Mouse (Mus musculus): ENCODE data around the gene Tapbp. TPM values are rescaled to one million over a fixed set of nuclear protein-coding genes. Genes with fewer than 3 reads are reported as not detected.
"Not testable (repeated sequence)": the region's sequence is repeated elsewhere in the genome, so short reads cannot be mapped to it uniquely, and the experiment has no call there.

Gene Tapbp
- total RNA-seq, 2 experiments from 2014 or later, result 178 to 181 TPM

DNA sequence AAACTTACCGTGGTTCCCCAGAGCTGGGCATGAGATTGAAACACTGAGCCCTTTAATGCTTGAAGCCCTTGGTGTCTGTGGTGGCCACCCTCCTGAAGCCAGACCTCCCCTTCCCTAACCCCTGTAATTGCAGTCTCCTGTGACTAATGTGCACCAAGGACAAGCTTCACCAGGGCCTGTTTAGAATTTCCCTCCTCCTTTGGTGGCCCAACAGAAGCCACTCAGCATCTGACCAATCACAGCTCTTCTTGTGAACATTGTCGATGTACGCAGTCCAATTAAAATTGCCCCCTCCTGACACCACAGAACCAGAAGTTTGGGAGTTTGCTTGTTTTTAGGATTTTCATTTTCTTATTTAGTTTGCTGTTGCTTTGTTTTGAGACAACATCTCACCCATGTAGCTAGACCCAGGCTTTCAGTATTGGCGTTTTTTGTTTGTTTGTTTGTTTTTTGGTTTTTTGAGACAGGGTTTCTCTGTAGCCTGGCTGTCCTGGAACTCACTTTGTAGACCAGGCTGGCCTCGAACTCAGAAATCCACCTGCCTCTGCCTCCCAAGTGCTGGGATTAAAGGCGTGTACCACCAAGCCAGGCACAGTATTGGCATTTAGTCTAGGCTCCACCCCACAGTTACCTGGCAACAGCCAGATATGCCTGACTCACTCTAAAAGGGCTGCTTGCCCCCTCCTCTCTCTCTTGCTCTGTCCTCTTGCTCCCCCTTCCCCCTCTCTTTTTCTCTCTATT lies 11.6 kb upstream of the Tapbp start:
- DNase-seq, result not testable (repeated sequence)

DNA sequence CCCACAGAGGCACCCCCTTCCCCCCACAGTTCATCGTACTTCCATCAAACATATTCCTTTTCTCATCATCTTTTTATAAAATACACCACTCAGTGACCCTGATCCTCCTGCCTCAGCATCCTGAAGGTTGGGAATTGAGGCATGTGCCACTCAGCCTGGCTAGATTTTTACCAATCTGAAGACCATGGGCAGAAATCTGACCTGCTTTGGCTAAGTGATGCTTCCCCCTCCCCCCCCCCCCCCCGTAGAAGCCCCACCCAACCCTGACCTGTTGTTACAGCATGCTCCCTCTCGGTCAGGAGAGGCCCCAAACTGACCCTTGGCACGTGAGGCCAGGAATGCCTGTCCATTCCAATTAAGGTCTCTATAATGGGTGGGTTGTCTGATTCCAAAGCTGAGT lies 10.9 kb upstream of the Tapbp start, which contains the start of gene Platr17:
TSS of gene Platr17 (plus strand) at position 301 of the 400 bp plus-strand sequence.
- DNase-seq, result not testable (repeated sequence)

DNA sequence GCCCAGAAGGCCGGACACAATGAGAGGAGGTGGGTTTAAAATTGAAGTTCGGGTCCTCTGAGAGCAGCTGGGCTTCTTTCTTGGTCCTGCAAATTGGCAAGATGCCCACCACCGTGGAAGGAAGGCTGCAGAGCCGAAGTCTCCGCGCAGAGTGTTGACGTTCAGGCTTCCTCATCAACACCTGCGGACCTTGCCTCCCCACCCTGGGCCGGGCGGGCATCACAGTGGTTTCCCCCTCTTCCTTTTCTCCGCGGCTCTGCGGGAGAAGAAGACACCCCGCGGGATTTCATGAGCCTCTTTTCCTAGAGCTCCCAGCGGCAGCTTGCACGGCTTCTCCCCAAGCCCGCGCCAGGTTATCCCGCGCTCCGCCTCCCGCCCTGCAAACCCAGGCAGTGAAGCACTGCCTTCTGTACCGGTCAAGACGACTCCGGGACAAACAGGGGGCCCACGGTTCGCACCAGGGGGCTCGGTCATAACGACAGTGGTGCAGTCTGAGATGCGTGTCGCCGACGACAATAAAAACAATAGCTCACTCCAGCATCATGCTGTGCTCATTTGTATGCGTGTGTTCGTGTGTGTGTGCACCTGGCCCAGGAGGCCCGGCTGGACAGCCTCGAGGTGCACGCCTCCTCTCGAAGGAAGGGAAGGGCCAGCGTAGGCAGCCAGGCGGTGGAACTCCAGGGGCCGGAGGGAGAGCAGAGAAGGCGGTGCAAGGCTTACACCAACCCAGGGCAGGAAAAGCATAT lies 7.2 kb upstream of the Tapbp start:
- DNase-seq, result peak; percentile 51 to 62

DNA sequence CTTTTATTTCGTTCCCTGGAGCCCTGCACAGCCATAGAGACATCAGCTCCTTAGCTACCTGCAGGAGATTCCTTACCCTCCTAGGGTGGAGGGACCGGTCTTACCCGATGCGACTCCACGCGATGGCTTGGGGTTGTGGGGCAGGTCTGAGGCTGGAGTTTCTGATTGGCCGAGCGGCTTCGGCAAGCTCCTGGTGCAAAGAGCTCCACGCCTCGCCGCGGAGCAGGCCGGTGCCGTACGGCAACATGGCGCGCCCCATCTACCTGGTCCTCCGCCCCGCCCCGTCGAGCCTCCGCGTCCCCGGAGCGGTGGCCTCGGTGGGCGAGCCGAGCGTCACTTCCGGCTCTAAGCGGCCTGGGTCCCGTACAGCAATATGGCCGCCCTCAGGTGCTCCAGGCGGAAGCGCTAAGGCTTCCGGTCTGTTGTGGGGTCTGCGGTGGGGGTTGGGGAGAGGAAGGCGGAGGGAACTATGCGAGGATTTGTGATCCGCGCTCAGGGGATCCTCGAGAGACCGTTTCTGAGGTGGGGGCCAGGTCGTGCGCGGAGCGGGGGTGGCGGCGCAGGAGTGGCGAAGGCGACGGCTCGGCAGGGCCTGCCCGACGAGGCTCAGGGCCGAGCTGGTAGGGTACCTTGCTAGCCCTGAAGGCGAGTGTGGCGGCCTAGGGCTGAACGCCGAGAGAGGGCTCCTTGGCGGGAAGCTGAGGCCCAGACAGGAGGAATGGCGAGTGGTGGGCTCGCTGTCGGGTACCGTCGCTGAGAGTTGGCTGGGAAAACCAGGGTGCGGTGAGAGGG lies 6.4 kb upstream of the Tapbp start, which contains the start of gene Daxx:
TSS of gene Daxx (plus strand) at position 338 of the 792 bp plus-strand sequence.
- peak; percentile 100 for DNase-seq

DNA sequence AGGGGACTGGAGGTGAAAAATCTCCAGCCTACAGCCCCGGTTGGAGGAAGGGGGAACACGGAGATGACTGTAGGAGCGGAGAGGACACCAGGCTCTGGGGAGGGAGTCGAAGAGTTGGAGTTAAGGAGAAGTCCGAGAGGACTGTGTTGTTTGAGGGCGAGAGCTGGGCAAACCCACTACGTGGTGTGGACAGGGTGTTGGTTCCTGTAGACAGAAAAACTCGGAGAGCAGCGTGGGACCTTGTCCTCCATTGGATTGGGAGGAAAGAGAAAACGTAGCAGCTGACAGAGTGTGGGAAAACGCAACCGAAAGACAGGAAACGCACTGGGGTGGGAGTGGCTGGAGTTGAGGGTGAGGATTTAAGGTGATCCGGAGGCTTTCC lies 5.8 kb upstream of the Tapbp start:
- peak; percentile 76 to 78 for DNase-seq

DNA sequence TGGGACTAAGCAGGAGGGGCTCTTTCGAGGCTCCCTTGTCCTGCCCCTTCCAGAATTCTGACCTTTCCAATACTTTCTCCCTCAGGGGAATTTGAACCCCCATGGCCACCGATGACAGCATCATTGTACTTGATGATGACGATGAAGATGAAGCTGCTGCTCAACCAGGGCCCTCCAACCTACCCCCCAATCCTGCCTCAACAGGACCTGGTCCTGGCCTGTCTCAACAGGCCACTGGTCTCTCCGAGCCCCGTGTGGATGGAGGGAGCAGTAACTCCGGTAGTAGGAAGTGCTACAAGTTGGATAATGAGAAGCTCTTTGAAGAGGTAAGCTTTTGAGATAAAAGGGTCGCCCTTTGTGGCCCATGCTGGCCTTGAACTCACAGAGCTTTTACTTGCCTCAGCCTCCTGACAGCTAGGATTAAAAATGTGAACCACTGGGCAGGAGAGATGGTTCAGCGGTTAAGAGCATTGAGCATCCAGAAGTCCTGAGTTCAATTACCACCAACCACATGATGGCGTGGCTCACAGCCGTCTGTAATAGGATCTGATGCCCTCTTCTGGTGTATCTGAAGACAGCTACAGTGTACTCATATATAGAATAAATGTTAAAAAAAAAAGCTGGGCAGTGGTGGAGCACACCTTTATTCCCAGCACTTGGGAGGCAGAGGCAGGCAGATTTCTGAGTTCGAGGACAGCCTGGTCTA lies 5.2 kb upstream of the Tapbp start:
- DNase-seq, result no peak

DNA sequence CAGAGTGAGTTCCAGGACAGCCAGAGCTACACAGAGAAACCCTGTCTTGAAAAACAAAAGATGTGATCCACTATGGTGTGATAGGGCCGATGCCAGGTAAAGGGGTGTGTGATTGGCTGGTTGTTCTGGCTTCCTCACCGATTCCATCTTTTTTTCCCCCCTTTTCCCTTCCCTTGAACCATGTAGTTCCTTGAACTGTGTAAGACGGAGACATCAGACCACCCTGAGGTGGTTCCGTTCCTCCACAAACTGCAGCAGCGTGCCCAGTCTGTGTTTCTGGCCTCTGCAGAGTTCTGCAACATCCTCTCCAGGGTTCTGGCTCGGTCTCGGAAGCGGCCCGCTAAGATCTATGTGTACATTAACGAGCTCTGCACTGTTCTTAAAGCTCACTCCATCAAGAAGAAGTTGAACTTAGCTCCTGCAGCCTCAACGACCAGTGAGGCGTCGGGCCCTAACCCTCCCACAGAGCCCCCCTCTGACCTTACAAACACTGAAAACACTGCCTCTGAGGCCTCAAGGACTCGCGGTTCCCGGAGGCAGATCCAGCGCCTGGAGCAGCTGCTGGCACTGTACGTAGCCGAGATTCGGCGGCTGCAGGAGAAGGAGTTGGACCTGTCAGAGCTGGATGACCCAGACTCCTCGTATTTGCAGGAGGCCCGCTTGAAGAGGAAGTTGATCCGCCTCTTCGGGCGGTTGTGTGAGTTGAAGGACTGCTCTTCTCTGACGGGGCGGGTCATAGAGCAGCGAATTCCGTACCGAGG lies 4.5 kb upstream of the Tapbp start:
- DNase-seq, result no peak

DNA sequence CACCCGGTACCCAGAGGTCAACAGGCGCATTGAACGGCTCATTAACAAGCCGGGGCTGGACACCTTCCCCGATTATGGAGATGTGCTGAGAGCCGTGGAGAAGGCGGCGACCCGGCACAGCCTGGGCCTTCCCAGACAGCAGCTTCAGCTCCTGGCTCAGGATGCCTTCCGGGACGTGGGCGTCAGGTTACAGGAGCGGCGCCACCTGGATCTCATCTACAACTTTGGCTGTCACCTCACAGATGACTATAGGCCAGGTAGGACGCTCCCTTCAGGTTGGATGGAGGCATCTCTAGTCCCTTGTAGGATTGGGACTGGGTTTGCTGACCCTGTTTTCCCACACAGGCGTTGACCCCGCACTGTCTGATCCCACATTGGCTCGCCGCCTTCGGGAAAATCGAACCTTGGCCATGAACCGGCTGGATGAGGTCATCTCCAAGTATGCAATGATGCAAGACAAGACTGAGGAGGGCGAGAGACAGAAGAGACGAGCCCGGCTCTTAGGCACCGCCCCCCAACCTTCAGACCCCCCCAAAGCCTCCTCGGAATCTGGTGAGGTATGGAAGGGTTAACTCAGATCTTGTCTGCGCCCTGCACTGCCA lies 3.8 kb upstream of the Tapbp start:
- no peak for DNase-seq

DNA sequence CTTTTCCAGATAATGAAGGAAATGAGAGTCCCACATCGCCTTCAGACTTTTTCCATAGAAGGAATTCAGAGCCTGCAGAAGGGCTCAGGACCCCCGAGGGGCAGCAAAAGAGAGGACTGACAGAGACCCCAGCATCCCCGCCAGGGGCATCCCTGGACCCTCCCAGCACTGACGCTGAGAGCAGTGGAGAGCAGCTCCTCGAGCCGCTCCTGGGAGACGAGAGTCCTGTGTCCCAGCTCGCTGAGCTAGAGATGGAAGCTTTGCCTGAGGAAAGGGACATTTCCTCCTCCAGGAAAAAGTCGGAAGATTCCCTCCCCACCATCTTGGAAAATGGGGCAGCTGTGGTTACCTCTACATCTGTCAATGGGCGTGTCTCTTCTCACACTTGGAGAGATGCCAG lies 2.4 kb upstream of the Tapbp start:
- DNase-seq, result no peak

DNA sequence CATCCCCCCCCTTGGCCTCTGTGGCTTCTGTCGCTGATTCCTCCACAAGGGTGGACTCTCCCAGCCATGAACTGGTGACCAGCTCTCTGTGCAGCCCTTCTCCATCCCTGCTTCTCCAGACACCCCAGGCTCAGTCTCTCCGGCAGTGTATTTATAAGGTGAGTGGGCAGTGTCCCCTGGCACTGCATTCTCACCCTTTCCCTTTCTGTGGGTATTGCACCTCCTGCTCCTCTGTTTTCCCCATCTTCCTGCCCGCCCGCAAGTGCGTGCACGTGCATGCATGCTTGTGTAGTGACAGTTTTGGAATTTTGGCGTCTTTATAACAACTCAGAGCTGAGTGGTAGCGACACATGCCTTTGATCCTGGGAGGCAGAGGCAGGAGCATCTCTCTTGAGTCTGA lies 1.8 kb upstream of the Tapbp start:
- no peak for DNase-seq

DNA sequence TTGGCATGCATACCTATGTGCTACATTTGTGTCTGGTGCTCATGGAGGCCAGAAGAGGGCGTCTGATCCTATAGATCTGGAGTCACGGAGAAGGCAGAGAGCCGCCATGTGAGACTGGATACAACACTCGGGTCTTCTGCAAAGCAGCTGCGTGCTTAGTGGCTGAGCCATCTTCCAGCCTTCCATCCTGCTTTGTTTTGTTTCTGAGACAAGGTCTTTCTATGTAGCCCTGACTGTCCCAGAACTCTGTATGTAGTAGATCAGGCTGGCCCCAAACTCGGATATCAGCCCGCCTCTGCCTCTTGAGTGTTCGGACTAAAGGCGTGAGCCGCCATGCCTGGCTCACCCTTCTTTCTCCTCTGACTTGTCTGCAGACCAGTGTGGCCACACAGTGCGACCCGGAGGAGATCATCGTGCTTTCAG lies 719 bp upstream of the Tapbp start:
- DNase-seq, result no peak

DNA sequence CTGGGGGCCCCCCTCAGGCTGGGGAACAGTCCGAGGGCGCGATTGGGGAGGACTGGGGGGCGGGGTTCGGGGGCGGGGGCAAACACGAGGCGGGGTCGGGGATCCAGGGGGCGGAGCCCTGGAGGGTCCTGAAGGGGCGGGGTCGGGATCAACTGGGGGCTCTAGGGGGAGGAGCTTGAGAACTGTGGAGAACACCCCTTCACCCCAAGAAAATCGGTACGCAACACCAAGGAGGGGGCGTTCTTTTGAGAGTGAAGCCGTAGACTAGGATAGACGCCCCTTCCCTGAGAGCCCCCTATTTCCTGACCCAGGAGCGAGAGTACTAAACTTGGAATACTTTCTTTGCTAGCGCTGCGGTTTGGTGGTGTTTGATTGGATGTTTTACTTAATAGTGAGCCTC lies 595 bp downstream of the Tapbp start:
- no peak for DNase-seq

DNA sequence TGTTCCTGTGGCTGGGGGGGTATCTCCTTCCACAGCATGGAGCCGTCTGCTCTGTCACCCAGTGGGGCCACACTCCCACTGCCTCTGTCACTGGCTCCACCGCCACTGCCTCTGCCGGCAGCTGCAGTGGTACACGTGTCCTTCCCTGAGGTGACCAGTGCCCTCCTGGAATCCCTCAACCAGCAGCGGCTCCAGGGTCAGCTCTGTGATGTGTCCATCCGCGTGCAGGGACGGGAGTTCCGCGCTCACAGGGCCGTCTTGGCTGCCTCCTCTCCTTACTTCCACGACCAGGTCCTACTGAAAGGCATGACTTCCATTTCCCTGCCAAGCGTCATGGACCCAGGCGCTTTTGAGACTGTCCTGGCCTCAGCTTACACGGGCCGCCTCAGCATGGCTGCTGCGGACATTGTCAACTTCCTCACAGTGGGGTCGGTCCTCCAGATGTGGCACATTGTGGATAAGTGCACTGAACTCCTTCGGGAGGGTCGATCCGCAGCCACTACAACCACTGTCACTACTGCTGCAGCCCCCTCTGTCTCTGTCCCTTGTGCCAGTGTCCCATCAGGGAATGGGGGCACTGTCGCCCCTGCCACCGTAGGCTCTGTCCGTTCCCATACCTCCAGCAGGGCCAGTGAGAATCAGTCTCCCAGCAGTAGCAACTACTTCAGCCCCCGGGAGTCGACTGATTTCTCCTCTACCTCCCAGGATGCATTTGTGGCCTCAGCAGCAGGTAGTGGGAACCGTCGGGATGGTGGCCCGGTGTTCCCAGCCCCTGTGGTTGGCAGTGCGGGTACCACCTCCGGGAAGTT lies 1.4 kb downstream of the Tapbp start:
- peak in 1 of 2 experiments; percentile 17 for DNase-seq

DNA sequence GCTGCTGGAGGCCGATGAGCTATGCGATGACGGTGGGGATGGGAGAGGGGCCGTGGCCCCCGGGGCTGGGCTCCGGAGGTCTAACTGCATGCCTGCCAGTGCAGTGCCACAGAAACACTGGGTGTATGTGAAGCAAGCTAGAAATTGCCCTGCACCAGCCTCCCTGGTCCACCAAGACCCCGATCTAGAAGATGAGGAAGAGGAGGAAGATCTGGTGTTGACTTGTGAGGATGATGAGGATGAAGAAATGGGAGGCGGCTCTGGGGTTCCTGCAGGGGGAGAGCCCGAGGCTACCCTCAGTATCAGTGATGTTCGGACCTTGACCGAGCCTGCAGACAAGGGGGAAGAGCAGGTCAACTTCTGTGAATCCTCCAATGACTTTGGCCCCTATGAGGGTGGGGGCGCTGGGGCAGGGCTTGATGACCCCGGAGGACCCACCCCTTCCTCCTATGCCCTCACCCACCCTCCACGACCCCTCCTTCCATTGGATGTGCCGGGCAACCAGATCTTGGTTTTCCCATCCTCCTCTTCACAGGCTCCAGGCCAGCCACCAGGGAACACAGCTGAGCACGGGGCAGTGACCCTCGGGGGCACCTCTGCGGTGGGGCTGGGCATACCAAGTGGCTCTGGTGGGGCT lies 2.1 kb downstream of the Tapbp start:
- DNase-seq, result no peak

DNA sequence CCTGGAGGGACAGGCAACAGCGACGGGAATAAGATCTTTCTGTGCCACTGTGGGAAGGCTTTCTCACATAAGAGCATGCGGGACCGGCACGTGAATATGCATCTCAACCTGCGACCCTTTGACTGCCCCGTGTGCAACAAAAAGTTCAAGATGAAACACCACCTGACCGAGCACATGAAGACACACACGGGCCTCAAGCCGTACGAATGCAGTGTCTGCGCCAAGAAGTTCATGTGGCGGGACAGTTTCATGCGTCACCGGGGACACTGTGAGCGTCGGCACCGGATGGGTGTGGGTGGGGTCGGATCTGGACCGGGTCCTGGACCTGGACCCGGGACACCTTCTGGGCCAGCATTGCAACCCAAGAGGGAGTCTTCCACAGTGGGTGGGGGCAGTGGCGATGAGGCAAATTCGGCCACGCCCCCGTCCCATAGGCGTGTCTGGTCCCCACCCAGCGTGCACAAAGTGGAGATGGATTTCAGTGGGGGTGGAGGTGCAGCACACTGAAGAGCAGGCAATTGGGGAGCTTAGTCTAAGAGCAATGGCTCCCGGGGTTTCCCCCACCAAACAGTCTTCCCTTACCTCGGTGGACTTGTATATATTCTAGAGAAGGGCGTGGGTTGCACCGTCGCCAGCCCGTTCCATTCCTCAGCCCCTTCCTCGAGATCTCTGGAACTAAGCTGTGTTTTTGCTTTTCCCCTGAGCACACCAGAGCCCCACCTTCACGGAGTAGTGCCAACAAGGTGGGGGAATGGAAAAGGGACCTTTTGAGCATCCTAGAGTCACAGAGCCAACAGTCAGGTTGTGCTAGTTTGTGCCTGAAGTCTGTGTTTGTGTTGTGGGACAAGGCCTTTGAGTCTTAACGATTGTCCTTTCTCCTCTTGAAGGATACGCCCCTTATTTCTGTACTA lies 2.8 kb downstream of the Tapbp start:
- DNase-seq, result peak in 1 of 2 experiments; percentile 48

DNA sequence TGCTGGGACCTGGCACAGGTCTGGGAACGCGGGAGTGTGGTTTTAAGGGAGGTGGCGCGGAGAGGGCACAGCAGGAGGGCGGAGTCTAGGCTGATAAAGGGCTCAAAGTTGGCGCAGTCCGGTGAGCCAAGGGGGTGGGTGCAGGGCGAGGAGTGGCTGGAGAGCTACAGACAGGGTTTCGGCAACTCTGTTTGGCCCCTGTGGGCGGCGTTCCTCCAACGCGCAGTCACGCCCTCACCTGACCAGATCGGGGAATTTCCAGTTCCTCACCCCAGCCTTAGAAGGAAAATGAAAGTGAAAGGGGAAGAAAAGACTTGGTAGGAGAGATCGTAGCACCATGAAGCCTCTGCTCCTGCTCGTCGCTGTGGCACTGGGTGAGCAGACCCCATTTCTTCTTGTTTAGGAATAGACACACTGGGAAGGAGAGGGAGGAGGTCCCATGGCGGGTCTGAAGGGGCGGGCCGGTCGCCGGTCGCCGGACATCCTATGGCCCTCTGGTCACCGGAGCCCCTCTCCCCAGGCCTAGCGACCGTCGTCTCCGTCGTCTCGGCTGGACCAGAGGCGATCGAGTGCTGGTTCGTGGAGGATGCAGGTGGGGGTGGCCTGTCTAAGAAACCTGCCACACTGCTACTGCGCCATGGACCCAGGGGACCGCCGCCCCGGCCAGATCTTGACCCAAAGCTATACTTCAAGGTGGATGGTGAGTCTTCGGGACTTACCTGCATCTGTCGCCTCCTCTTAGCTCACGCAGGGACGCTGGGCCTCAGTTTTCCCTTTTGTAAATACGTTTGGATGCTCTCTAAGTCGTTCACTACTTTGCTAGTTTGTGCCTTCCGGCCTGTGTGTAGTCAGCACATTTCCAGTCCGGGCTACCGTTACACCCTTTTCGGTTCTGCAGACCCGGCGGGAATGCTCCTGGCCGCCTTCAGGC lies 3.9 kb downstream of the Tapbp start:
- peak; percentile 92 to 94 for DNase-seq

Measured in adrenal gland, postnatal 36 days (tissue).